Mouse (Mus musculus) ES-Bruce4 (cell line): ENCODE results near the gene Hist1h2br.

Experiments used
- CTCF ChIP-seq: IDR thresholded peaks from one replicate; pipeline ENCODE4 v1.8.1; 2011; ENCODE audit warnings: low read depth, low read length
- POLR2A ChIP-seq: IDR thresholded peaks from one replicate; pipeline ENCODE4 v1.8.1; 2011; ENCODE audit warnings: low read length; ENCODE audit not compliant: insufficient read depth

DNA sequence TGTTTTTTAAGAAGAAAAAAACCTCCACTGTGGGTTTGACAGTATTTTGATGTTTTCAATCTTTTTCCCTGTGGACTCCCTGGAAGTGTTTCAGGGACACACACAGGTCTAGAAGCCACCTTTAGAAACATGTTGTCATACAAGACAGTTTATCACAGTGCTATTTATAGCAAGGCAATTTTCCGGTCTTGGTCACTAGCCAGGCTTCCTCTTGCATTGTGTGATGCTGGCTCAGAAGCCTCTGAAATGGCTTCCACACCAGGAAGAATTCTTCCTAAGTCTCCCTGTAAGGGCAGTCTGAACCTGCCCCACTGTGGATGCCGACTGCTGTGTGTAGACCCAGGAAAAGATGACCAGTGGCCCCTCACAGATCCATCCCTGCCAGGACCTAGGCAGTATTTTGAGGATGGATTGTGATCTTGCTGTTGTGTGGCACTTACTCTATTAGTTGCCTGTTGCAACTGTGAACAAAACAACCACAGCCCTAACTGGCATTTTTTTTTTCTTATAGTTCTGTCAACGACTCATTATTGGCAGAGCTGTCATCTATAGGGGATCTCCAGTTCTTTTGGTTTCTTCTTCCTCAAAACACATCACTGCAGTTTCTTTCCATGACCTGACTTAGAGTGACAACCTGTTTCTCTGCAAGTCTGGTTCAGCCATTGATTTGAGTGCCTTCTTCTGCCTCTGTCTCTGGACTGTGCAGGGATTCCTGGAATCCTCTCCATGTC, 18.8 kb downstream of the Hist1h2br start:
- TF ChIP-seq CTCF (no peak), POLR2A (no peak)
